Mouse (Mus musculus): ENCODE data around the gene Dennd4c.

GRCm38 (mm10) chr4:86851331-86851730 is 103.0 kb downstream of the Dennd4c start:
- TF ChIP-seq ZC3H11A (IDR thresholded peaks at IDR 0.05; ENCODE audit: low read depth, low read length) = no peak
- TF ChIP-seq MAFK (IDR thresholded peaks at IDR 0.05; ENCODE audit: insufficient replicate concordance, low read length) = no peak
- TF ChIP-seq CTCF (conservative IDR thresholded peaks at IDR 0.05 in 1 of 2, IDR thresholded peaks at IDR 0.05 in 1 of 2; ENCODE audit: low read depth in 2 of 2, low read length in 2 of 2) = no peak
- no peak for TF ChIP-seq RAD21 (IDR thresholded peaks at IDR 0.05; ENCODE audit: low read depth, low read length)
- TF ChIP-seq POLR2A (IDR thresholded peaks at IDR 0.05; ENCODE audit: low read depth, low read length) = no peak
- TF ChIP-seq E2F4 (IDR thresholded peaks at IDR 0.05; ENCODE audit: insufficient replicate concordance, low read depth, low read length) = no peak
- TF ChIP-seq ZNF384 (IDR thresholded peaks at IDR 0.05; ENCODE audit: low read depth, low read length) = no peak
